Mouse (Mus musculus) midbrain, postnatal 0 days (tissue): ENCODE data around the gene Dennd1a. TPM values are rescaled to one million over a fixed set of nuclear protein-coding genes. Genes with fewer than 3 reads are reported as not detected.

Experiments used
- ATAC-seq: fragments of 200-750 bp; cut with Nextera tagmentation; 2 replicates; pipeline ENCODE4 v1.8.0; 2017; ENCODE audit warnings: moderate number of reproducible peaks, mild to moderate bottlenecking, moderate TSS enrichment, moderate library complexity; ENCODE audit not compliant: low FRiP score
- DNase-seq: peaks from one replicate; pipeline ENCODE4 v3.0.0-alpha.2; 2015; ENCODE audit warnings: low spot score
- H3K27ac ChIP-seq: fragments of 300-500 bp; sonication (generic); 2 replicates; pipeline ENCODE4 v1.5.1; 2014; ENCODE audit warnings: low read depth, mild to moderate bottlenecking, low read length, mixed read lengths
- H3K27me3 ChIP-seq: fragments of 300-500 bp; sonication (generic); 2 replicates; pipeline ENCODE4 v1.6.1; 2014; ENCODE audit warnings: low read length, control low read depth, mixed read lengths; ENCODE audit not compliant: insufficient read depth
- H3K36me3 ChIP-seq: fragments of 300-500 bp; sonication (generic); 2 replicates; pipeline ENCODE4 v1.6.1; 2014; ENCODE audit warnings: low read length, control low read depth, mixed read lengths; ENCODE audit not compliant: insufficient read depth
- H3K4me1 ChIP-seq: fragments of 300-500 bp; sonication (generic); 2 replicates; pipeline ENCODE4 v1.6.1; 2014; ENCODE audit warnings: mild to moderate bottlenecking, control low read depth, antibody characterized with exemption, low read length, mixed read lengths; ENCODE audit not compliant: insufficient read depth
- H3K4me2 ChIP-seq: fragments of 300-500 bp; sonication (generic); 2 replicates; pipeline ENCODE4 v1.6.1; 2014; ENCODE audit warnings: low read depth, mild to moderate bottlenecking, low read length, mixed read lengths; ENCODE audit not compliant: poor library complexity, severe bottlenecking
- H3K4me3 ChIP-seq: fragments of 300-500 bp; sonication (generic); 2 replicates; pipeline ENCODE4 v1.5.1; 2014; ENCODE audit warnings: low read depth, mild to moderate bottlenecking, low read length, moderate library complexity
- H3K9ac ChIP-seq: fragments of 300-500 bp; sonication (generic); replicated peaks from 2 replicates; pipeline ENCODE4 v1.6.1; 2014; ENCODE audit warnings: mild to moderate bottlenecking, low read length, moderate library complexity, mixed read lengths; ENCODE audit not compliant: poor library complexity, severe bottlenecking
- H3K9me3 ChIP-seq: fragments of 300-500 bp; sonication (generic); 2 replicates; pipeline ENCODE4 v1.6.1; 2016; ENCODE audit warnings: low read length, control low read depth
- CTCF ChIP-seq: IDR thresholded peaks from 2 replicates; pipeline ENCODE4 v1.5.1; 2016; ENCODE audit warnings: antibody characterized with exemption, mild to moderate bottlenecking
- WGBS: fragments of 180-500 bp; shearing (Covaris S2); extraction: QIAGEN DNeasy Blood & Tissue Kit; methylation state at CpG from one replicate; pipeline ENCODE4 v1.1.7; 2014; 5-methylcytosine and 5-hydroxymethylcytosine counted together
- polyA plus RNA-seq: library from polyadenylated mRNA; unstranded; fragments of >200 nt; fragmentation: Nextera tagmentation; extraction: Ambion mirVana; gene quantifications from 2 replicates; pipeline ENCODE4 v1.2.1, GENCODE M21; 2015
- total RNA-seq: library from RNA; depleted of rRNA; stranded (reverse); fragments of >200 nt; gene quantifications from 2 replicates; pipeline ENCODE4 v1.2.3, GENCODE M21; 2014

Dennd1a gene
- total and polyA plus RNA-seq, 2 experiments from 2014 or later, result 15.9 to 51.1 TPM

DNA sequence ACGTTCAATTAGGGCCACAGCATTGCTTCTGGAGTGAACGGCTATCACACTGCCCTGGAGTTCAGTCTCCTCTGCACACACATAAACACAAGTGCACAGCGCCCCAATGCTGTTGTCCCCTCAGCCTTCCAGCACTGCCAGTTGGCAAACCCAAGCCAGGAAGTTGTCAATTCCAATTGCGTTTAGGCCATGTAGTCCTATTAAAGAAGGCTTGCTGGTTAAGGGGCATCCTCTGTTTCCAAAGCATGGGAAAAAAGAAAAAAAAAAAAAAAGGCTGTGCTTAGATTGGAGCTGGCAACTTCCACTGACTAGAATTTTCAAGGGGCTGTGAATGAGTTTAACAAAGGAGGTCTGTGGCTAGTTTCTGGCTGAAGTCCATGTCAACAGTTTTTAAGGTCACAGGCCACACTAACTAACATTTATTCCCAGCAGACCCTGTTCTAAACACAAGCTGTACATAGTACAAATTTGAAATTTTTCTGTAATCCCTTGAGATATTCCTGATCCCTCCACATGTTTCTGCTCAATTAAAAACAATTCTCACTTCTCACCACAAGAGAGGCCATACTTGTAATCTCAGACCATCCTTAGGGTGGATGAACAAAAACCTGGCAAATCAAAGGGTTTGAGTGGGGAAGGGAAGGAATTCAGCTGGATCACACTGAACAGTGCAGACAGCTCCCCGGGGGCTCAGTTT lies 175.4 kb downstream of the Dennd1a start:
- no peak overlapping the region for H3K9ac ChIP-seq
- H3K4me3 ChIP-seq, result no peak overlapping the region
- peak; percentile 67 for DNase-seq
- no peaks in the 10 kb centered on the region for H3K4me1 ChIP-seq
- H3K27ac ChIP-seq, result no peak overlapping the region
- no peaks in the 10 kb centered on the region for H3K9me3 ChIP-seq
- no peaks in the 10 kb centered on the region for H3K27me3 ChIP-seq
- ATAC-seq, result 0 out of 2 replicates have a peak, but pooled peaks have one; percentile 34
- peak; percentile 37 for TF ChIP-seq CTCF
- WGBS, result 63% methylated on average over 5 of the region's 5 CpGs
- no peak overlapping the region for H3K4me2 ChIP-seq
- H3K36me3 ChIP-seq, result no peaks in the 10 kb centered on the region

DNA sequence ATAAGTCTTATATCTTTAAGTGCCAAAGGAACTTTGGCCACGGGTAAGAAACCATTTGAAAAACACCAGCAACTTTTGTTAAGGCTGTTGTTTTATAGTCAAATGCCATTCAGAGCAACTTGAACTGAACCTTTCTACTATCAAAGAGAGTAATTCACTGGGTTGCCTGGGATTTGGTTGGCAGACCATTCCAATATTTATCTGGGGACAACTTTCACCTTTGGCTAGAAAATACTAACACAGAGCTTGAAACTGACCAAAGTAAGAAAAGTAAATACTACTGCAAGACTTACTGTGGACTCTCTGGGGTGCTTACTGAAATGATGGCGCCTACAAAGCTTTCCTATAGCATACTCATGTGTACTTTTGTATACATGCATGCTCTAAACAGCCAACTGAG lies 178.6 kb downstream of the Dennd1a start:
- no peaks in the 10 kb centered on the region for H3K36me3 ChIP-seq
- H3K9ac ChIP-seq, result no peak overlapping the region
- DNase-seq (no peak), ATAC-seq (no peak)
- no peak overlapping the region for H3K27ac ChIP-seq
- no peaks in the 10 kb centered on the region for H3K9me3 ChIP-seq
- no peak overlapping the region for H3K4me2 ChIP-seq
- no peaks in the 10 kb centered on the region for H3K27me3 ChIP-seq
- no peak for TF ChIP-seq CTCF
- no peaks in the 10 kb centered on the region for H3K4me1 ChIP-seq
- H3K4me3 ChIP-seq, result no peak overlapping the region
- 81% methylated on average over 2 of the region's 2 CpGs for WGBS

DNA sequence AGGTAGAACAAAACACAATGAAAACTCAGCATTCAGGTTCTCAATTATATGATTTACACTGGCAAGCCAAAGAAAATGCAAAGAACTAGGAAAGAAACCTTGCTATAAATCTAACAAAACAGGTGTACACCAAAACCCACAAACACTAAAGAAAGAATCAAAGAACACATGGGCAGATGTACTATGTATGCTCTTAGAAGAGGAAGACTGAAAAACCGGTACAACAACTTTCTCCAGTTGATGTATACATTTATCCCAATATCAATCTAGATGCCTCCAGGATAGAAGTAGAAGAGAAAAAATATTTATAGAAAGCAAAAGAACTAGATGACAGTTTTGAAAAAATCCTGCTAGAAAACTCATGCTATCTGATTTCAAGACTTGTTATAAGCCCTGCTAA lies 184.5 kb downstream of the Dennd1a start:
- Histone ChIP-seq H3K9me3 (no peaks in the 10 kb centered on the region), H3K27me3 (no peaks in the 10 kb centered on the region), H3K36me3 (no peaks in the 10 kb centered on the region), H3K27ac (no peak overlapping the region), H3K4me1 (peaks cover 3% of the 10 kb centered on the region; the same call in 1 of the 2 replicates), H3K4me2 (no peak overlapping the region), H3K9ac (no peak overlapping the region), H3K4me3 (no peak overlapping the region)
- 85% methylated on average over 1 of the region's 1 CpGs for WGBS
- ATAC-seq (no peak), DNase-seq (no peak)
- TF ChIP-seq CTCF, result no peak

DNA sequence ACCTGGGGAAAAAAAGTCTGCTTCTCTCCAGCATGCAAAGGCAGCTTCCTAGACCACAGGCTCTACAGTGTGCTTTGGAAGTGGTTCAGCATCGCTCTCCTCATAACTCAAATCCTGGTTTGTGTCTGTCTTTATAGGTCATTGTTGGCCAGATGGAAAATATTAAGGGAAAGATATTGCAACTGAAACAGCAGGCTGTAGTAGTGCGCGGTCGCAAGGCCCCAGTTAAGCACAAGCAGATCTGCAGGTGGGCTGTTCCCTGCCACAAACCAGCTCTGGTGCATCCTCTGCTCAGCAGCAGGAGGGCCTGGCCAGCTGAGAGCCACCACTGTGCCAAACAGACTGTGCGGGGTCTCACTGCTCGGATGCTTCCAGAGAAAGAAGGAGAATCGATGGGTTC lies 186.9 kb downstream of the Dennd1a start:
- no peaks in the 10 kb centered on the region for H3K27me3 ChIP-seq
- WGBS, result 31% methylated on average over 7 of the region's 7 CpGs
- peak overlapping the region; percentile 44; the same call in 1 of the 2 replicates for H3K27ac ChIP-seq

DNA sequence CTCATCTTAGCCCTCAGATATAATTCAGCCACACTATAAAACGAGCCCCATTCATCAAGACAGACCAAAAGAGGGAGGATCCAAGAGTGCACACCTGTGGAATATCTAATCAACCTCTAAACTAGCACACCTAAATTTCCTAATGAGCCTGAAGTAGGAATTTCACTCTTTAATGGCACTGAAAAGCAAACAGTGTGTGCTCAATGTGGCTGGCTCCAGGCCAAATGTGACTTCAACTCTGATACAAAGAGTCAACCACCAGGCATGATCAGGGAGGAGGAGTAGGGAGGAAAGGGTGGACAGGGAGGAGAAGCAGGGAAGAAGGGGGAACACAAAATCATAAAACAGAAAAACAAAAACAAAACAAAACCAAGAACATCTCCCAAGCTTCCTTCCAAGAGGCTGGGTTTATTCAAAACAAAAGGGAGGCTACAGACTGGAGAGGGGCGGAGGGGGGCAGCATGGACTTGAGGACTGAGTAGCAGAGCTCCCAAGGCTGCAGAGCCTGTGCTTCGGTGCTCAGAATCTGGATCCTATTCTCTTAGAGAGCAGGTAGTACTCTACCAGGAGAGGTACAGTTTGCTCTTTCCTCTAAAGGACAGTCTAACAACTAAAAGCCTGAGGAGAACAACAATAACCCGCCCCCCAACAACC lies 187.9 kb downstream of the Dennd1a start:
- Histone ChIP-seq H3K9ac (no peak overlapping the region), H3K4me1 (peaks cover 3% of the 10 kb centered on the region; the same call in 1 of the 2 replicates), H3K4me2 (no peak overlapping the region), H3K9me3 (no peaks in the 10 kb centered on the region), H3K27me3 (no peaks in the 10 kb centered on the region), H3K4me3 (no peak overlapping the region), H3K27ac (no peak overlapping the region), H3K36me3 (no peaks in the 10 kb centered on the region)
- TF ChIP-seq CTCF, result no peak
- no peak for DNase-seq
- 61% methylated on average over 4 of the region's 4 CpGs for WGBS
- no peak for ATAC-seq

More for the DNA sequence above, 186.9 kb downstream of the Dennd1a start:
- DNase-seq (peak; percentile 11), ATAC-seq (no peak)
- H3K36me3 ChIP-seq, result no peaks in the 10 kb centered on the region
- no peak overlapping the region for H3K9ac ChIP-seq
- H3K4me2 ChIP-seq, result no peak overlapping the region
- peaks cover 3% of the 10 kb centered on the region; the same call in 1 of the 2 replicates for H3K4me1 ChIP-seq
- no peak for TF ChIP-seq CTCF
- H3K9me3 ChIP-seq, result no peaks in the 10 kb centered on the region
- no peak overlapping the region for H3K4me3 ChIP-seq

DNA sequence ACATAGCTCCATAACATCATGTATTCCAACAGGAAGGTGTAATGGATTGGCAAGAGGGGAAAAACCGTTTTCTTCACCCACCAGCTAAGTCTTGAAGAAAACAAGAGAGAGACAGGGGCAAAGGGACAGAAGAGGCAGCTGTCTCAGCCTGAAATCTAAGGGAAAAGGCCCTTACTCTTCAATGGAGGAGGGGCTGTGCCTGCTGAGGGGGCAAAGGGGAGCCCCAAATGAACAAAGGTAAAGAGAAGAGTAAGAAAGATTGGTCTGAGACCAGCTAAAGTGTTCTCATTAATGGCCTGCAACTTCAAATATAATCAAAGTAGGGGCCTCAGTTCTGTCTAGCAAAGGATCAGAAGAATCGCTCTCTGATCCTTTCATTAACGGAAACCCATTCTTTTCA lies 189.7 kb downstream of the Dennd1a start:
- Histone ChIP-seq H3K36me3 (no peaks in the 10 kb centered on the region), H3K4me3 (no peak overlapping the region), H3K9me3 (no peaks in the 10 kb centered on the region), H3K9ac (no peak overlapping the region), H3K4me1 (peaks cover 3% of the 10 kb centered on the region; the same call in 1 of the 2 replicates), H3K27ac (no peak overlapping the region), H3K27me3 (no peaks in the 10 kb centered on the region), H3K4me2 (no peak overlapping the region)
- TF ChIP-seq CTCF, result no peak
- WGBS, result 53% methylated on average over 3 of the region's 3 CpGs
- ATAC-seq (no peak), DNase-seq (no peak)
